Mouse (Mus musculus): Measurements from ENCODE around the gene Prkce. TPM values are rescaled to one million over a fixed set of nuclear protein-coding genes. Genes with fewer than 3 reads are reported as not detected.

Gene Prkce
- 5.2 and 8.0 TPM in 2 replicates for polyA plus RNA-seq (2015; fragmentation: Nextera tagmentation; extraction: Ambion mirVana)

DNA sequence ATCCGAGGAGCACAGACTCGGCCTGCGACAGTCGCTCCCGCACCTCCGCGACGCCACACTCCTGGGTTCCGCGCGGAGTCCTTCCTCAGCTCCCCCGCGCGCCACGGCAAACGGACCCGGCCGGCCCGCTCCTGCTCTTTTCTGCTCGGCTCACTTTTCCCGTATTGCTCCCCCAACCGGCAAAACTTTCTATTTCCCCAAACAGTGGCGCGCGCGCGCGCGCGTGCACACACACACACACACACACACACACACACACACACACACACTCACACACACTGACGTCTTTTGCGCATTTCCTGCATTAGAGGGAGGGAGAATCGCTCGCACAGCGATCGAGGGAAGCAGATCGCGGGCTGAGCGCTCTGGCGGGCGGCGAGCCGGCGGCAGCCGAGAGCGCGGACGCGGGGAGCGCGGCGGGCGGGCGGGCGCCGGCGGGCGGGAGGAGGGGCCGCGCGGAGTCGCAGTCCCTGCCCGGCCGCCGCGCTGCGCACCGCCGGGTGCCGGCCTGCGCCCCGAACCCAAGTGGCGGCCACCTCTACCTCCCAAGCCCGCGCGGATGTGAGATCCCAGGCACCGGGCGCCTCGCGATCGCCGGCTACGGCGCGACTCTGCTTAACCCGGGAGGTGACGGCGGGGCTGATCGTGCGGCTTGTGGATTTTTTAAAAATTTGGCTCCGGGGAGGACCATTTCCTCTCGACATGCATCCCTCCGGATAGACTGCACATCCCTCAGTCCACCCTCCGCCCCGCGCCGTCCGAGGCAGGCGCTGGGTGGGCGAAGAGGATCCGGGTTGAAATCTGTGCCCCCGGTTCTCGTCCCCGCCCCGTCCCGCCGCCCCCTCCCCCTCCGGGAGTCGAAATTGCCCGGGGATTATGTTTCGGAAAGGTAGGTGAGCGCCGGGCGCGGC is at the start of gene Prkce:
Prkce (plus strand) TSS at position 466 of the 911 bp plus-strand sequence.
- H3K9ac ChIP-seq (ENCODE audit: low read depth, low read length) = peak within 1 kb of the TSS; percentile 85
- no peaks in the 10 kb centered on the region for H3K27me3 ChIP-seq (replicated peaks; ENCODE audit: control insufficient read depth, insufficient read depth, low read length)
- peak within 1 kb of the TSS; percentile 99 for H3K27ac ChIP-seq (ENCODE audit: low read depth, low read length)
- under 1% methylated on average over 101 of the region's 115 CpGs for WGBS
- peak within 1 kb of the TSS; percentile 93 for H3K4me3 ChIP-seq (ENCODE audit: low read depth, low read length)
- peak; percentile 61 for ATAC-seq
- H3K9me3 ChIP-seq (ENCODE audit: control insufficient read depth) = no peaks in the 10 kb centered on the region
- peaks cover 8% of the 10 kb centered on the region; the same call in 1 of the 2 replicates for H3K4me1 ChIP-seq (replicated peaks; ENCODE audit: control insufficient read depth, insufficient read depth, low read length)
- TF ChIP-seq CTCF (IDR thresholded peaks at IDR 0.05; ENCODE audit: low read depth) = peak; percentile 70
- H3K4me2 ChIP-seq (replicated peaks; ENCODE audit: low read depth) = peak within 1 kb of the TSS; percentile 97
- no peaks in the 10 kb centered on the region for H3K36me3 ChIP-seq (ENCODE audit: control insufficient read depth, insufficient read depth)

DNA sequence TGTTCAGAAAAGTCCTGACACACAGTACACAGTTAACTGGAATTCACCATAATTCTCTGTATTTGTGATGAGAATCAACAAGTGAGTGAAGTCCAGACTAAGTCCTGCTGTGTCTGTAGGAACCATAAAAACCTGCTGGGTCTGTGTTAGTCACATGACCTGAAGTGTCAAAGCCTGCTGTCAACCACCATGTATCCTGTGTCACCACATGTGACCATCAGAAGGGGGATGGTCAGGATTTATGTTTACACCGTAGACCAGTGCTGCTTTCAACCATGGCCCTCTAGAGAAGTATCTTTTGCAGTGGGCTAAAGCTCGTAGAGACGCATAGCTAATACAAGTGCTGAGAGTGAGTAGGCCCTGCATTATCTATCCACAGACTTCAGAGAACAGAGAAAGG is 44.4 kb upstream of the Prkce start:
- H3K4me2 ChIP-seq (replicated peaks; ENCODE audit: low read depth) = no peak overlapping the region
- peaks cover 25% of the 10 kb centered on the region for H3K36me3 ChIP-seq (ENCODE audit: control insufficient read depth, insufficient read depth)
- no peak overlapping the region for H3K27ac ChIP-seq (ENCODE audit: low read depth, low read length)
- WGBS = 90% methylated on average over 3 of the region's 3 CpGs
- H3K9ac ChIP-seq (ENCODE audit: low read depth, low read length) = no peak overlapping the region
- H3K27me3 ChIP-seq (replicated peaks; ENCODE audit: control insufficient read depth, insufficient read depth, low read length) = no peaks in the 10 kb centered on the region
- no peak for ATAC-seq
- no peak for TF ChIP-seq CTCF (IDR thresholded peaks at IDR 0.05; ENCODE audit: low read depth)
- H3K4me1 ChIP-seq (replicated peaks; ENCODE audit: control insufficient read depth, insufficient read depth, low read length) = no peaks in the 10 kb centered on the region
- H3K4me3 ChIP-seq (ENCODE audit: low read depth, low read length) = no peak overlapping the region
- no peaks in the 10 kb centered on the region for H3K9me3 ChIP-seq (ENCODE audit: control insufficient read depth)

DNA sequence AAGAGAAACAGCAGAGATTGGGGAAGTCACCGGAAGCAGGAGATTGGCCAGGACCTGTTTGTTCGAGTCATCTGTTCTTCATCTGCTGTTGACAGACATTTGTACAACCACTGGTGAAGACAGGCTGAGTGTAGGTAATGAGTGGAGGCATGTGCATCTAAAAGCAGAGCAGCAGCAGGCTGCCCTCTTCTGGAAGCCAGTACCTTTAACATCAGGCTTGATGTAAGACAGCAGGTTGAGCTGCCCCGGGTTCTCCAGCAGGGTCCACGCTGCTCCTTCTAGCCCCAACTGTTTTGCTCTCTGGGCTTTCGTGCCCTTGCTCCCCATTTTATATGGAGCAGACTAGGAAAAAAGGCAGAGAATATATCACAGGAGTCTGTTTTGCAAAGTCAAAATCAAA is 41.7 kb upstream of the Prkce start:
- WGBS = 81% methylated on average over 5 of the region's 5 CpGs

DNA sequence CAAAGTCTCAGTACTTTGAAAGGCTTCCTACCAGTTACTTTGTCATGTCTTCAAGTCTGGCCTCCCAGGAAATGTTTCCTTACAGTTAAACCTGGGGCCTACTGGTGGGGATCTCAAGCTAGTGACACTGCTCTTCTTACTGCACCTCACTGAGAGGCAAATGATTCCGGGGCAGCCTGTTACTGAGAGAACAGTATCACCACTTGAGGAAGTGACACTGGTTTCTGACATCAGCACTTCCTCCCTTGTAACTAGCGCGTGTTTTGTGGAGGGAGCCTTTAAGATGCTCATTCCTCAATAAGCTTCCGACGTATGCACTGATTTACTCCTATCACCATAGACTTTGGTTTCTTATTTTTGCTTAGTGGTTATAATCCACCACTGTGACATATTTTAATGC is 39.4 kb upstream of the Prkce start:
- Histone ChIP-seq H3K9me3 (ENCODE audit: control insufficient read depth) (no peaks in the 10 kb centered on the region), H3K27ac (ENCODE audit: low read depth, low read length) (no peak overlapping the region)

More for the DNA sequence above, 41.7 kb upstream of the Prkce start:
- H3K4me3 ChIP-seq (ENCODE audit: low read depth, low read length) = no peak overlapping the region
- H3K4me1 ChIP-seq (replicated peaks; ENCODE audit: control insufficient read depth, insufficient read depth, low read length) = no peaks in the 10 kb centered on the region
- TF ChIP-seq CTCF (IDR thresholded peaks at IDR 0.05; ENCODE audit: low read depth) = peak; percentile 51
- H3K36me3 ChIP-seq (ENCODE audit: control insufficient read depth, insufficient read depth) = peaks cover 25% of the 10 kb centered on the region
- H3K4me2 ChIP-seq (replicated peaks; ENCODE audit: low read depth) = no peak overlapping the region
- no peak for ATAC-seq
- no peak overlapping the region for H3K27ac ChIP-seq (ENCODE audit: low read depth, low read length)
- H3K9ac ChIP-seq (ENCODE audit: low read depth, low read length) = no peak overlapping the region
- no peaks in the 10 kb centered on the region for H3K9me3 ChIP-seq (ENCODE audit: control insufficient read depth)
- no peaks in the 10 kb centered on the region for H3K27me3 ChIP-seq (replicated peaks; ENCODE audit: control insufficient read depth, insufficient read depth, low read length)

DNA sequence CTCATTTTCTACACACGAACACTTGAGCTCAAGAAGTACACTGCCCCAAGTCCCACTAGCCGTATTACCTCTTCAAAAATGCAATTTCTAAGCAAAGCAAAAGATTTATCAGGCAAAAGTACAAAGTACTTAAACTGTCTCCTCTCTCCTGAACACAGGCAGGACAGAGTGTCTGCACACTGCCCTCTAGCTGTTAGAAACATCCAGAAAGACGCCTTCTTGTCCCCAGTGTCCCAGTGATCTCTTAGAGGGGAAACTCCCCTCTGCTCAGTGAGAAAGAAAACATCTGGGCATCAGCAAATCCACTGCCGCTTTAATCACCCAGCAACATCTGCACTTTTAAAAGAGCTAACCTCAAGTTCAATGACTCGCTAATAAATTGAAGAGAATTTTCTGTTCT is 35.1 kb upstream of the Prkce start:
- Histone ChIP-seq H3K27ac (ENCODE audit: low read depth, low read length) (no peak overlapping the region), H3K4me3 (ENCODE audit: low read depth, low read length) (no peak overlapping the region), H3K27me3 (replicated peaks; ENCODE audit: control insufficient read depth, insufficient read depth, low read length) (no peaks in the 10 kb centered on the region), H3K4me2 (replicated peaks; ENCODE audit: low read depth) (no peak overlapping the region), H3K4me1 (replicated peaks; ENCODE audit: control insufficient read depth, insufficient read depth, low read length) (no peaks in the 10 kb centered on the region), H3K9me3 (ENCODE audit: control insufficient read depth) (no peaks in the 10 kb centered on the region), H3K9ac (ENCODE audit: low read depth, low read length) (no peak overlapping the region), H3K36me3 (ENCODE audit: control insufficient read depth, insufficient read depth) (peaks cover 12% of the 10 kb centered on the region; the same call in 1 of the 2 replicates)
- WGBS = 54% methylated on average over 5 of the region's 5 CpGs
- ATAC-seq = no peak
- TF ChIP-seq CTCF (IDR thresholded peaks at IDR 0.05; ENCODE audit: low read depth) = peak; percentile 73

More for the DNA sequence above, 39.4 kb upstream of the Prkce start:
- no peak for ATAC-seq
- no peak for TF ChIP-seq CTCF (IDR thresholded peaks at IDR 0.05; ENCODE audit: low read depth)
- no peaks in the 10 kb centered on the region for H3K27me3 ChIP-seq (replicated peaks; ENCODE audit: control insufficient read depth, insufficient read depth, low read length)
- WGBS = 89% methylated on average over 5 of the region's 5 CpGs
- H3K36me3 ChIP-seq (ENCODE audit: control insufficient read depth, insufficient read depth) = peaks cover 13% of the 10 kb centered on the region
- H3K9ac ChIP-seq (ENCODE audit: low read depth, low read length) = no peak overlapping the region
- no peak overlapping the region for H3K4me3 ChIP-seq (ENCODE audit: low read depth, low read length)
- H3K4me1 ChIP-seq (replicated peaks; ENCODE audit: control insufficient read depth, insufficient read depth, low read length) = no peaks in the 10 kb centered on the region
- no peak overlapping the region for H3K4me2 ChIP-seq (replicated peaks; ENCODE audit: low read depth)

DNA sequence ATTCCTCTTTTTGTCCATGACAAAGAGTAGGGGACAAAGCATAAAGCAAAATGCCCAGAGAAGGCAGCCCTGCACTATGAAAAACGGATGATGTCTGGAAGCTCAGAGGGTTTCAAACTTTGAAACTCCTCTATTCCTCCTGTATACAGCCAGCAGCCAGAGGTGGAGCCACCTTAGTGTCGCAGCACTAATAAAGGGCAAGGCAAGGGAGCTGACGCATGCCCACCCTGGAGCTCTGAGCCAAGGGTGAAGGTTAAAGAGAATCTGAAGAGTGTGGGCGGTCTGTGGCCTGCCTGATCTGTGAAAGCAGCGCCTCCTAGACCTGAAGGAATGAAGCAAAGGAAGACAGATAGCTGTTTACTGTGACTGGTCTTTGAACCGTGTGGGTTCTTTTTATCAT is 33.1 kb upstream of the Prkce start:
- Histone ChIP-seq H3K4me1 (replicated peaks; ENCODE audit: control insufficient read depth, insufficient read depth, low read length) (no peaks in the 10 kb centered on the region), H3K27me3 (replicated peaks; ENCODE audit: control insufficient read depth, insufficient read depth, low read length) (no peaks in the 10 kb centered on the region), H3K27ac (ENCODE audit: low read depth, low read length) (no peak overlapping the region), H3K4me3 (ENCODE audit: low read depth, low read length) (no peak overlapping the region), H3K36me3 (ENCODE audit: control insufficient read depth, insufficient read depth) (peaks cover 18% of the 10 kb centered on the region; the same call in 1 of the 2 replicates), H3K9me3 (ENCODE audit: control insufficient read depth) (no peaks in the 10 kb centered on the region), H3K4me2 (replicated peaks; ENCODE audit: low read depth) (no peak overlapping the region), H3K9ac (ENCODE audit: low read depth, low read length) (no peak overlapping the region)
- WGBS = 77% methylated on average over 6 of the region's 6 CpGs
- no peak for TF ChIP-seq CTCF (IDR thresholded peaks at IDR 0.05; ENCODE audit: low read depth)
- no peak for ATAC-seq
